Mouse (Mus musculus): ENCODE measurements around the gene Cdh4.

Gene Cdh4

DNA sequence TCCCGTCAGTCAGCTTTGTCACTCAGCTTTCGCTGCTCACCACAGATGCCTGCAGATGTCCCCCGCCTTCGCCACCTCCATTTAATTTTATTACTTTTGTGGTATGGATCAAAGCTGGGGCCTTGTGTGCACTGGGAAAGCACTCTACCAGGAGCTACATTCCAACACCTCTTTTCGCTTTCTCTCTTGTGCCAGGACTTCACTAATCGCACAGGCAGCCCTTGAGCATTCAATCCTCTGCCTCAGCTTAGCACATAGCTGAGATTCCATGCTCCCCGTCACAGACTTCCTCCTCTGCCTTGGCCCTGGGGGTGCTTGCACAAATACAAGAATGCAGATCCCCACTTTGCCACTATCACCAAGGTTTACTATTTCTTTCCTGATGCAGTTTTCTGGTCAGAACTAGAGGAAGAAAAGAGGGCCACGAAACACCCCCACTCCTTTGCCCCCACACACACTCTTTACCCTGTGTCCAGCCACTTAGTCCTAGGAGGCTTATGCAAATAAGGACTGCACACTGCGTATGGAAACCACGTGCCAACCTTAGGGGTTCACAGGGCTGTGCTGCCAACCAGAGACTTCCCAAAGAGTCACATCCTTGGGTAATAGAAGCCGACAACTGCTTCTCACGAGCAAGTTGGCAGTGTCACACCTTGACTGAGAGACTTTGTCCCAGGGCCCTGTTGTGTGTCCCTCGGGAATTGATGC, 350.3 kb downstream of the Cdh4 start:
- no peak for DNase-seq (ENCODE audit: low read depth)

DNA sequence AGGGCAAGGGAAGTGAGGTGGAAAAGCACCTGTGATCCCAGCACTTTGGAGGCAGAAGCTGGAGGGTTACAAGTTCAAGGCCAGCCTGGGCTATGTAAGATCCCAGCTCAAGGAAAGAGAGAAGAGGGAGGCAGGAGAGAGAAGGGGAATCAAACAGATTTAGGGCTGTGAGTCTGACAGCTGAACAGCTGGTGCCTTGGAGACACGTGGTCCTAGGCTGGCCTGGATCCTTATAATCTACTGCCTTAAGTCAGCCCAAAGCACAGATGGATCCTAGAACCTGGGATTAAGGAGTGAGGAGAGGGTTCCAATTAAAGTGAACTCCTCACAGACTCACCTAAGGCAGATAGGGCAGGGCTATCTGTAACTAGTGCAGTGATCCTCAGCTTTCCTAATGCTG, 352.1 kb downstream of the Cdh4 start:
- DNase-seq (ENCODE audit: low read depth): no peak

DNA sequence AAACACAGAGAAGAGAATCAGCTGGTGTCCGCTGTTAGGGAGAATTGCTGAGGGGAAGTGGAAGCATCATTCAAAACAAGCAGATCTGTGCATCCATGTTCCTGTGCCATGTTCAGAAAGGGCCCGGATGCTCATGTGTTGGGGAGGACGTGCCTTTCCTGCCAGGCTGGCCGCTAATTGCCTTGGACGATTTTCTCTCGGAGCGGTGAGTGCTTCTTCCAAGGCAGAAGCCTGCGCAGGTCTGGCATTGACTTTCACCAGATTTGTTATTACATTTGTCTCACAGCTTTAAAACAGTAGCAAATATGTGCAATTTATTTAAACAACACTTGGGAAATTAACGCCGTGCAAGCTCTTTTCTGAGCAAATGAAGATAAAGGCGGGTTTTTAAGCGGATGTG, 353.2 kb downstream of the Cdh4 start:
- no peak for DNase-seq (ENCODE audit: low read depth)

DNA sequence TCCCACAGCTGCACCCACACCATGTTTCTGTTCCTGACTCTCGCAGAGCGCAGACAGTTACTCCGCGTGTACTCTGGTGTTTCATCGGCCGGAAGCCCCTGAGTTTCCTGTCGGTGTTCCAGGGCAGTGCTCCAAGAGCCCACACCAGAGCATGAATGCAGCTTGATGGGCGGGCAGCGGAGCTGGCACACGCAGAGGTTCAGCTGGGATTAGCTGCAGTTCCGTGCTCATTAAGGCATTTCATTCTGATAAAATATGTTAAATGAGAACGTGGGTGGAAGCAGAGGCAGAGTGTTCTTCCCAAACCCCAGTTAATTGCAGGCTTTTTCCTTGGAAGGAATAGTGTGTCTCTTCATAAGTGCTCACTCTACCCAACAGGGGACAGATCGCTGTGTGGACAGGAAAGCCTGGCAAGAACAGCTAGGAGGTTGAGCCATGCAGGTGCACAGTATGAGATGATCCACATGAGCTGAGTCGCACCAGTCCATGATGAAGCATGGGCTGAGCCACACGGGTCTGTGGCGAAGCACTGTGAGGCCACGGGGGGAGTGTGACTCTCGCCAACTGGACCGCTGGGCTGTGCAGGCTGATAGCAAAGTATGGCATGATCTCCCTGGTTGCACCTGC, 357.8 kb downstream of the Cdh4 start:
- no peak for DNase-seq (ENCODE audit: low read depth)

DNA sequence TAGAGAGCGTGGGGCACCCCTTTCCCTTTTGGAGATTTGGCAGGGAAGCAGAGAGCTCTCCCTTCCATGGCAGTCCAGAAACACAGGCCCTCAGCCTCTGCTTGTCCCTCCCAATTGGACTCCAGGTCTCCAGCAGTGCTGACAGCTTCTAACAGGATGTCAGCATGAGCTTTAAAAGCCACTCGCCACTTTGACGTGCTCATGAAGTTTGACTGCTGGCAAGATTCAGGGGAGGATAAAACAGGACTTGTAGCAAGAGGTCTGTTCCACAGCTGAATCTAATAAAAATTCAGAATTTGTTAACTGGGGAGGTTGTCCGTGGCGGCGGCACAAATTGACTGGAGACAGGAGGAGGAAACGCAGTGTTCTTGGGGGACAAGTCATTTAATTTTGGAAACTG, 358.8 kb downstream of the Cdh4 start:
- no peak for DNase-seq (ENCODE audit: low read depth)

DNA sequence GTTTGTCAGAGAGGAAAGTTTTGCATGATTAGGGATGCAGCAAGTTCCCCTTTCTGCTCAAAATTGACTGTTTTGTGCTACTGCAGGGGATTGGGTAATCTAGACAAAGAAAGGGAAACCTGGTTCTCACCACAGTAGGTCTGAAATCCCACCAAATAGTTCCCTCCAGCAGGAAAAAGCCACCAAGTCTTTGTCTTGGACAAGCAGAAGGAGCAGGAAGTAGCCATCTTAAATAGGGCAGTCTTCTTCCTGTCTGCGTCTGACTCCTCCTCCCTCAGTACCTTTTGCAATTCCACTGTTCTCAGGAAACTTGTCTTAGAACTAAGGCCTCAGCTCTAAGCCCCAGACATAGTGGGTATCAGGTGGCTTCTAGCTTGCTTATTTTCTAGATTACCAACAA, 360.2 kb downstream of the Cdh4 start:
- DNase-seq (ENCODE audit: low read depth): no peak

DNA sequence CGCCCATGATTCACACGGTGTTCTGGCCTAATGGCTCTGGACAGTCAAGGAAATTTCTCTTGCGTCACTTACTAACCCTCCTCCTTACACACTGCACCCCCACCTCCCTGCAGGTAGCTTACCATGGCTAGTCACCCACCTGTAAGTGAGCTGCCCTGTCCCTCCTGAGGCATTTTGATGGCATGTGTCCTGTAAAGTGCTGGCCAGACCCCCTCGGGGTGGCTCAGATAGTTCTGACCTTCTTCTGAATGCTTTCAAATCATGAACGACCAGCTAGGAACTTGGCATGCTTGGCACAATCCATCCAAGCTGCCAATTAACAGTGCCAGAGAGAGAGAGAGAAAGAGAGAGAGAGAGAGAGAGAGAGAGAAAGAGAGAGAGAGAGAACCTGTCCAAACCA, 368.9 kb downstream of the Cdh4 start:
- DNase-seq (ENCODE audit: low read depth): no peak

DNA sequence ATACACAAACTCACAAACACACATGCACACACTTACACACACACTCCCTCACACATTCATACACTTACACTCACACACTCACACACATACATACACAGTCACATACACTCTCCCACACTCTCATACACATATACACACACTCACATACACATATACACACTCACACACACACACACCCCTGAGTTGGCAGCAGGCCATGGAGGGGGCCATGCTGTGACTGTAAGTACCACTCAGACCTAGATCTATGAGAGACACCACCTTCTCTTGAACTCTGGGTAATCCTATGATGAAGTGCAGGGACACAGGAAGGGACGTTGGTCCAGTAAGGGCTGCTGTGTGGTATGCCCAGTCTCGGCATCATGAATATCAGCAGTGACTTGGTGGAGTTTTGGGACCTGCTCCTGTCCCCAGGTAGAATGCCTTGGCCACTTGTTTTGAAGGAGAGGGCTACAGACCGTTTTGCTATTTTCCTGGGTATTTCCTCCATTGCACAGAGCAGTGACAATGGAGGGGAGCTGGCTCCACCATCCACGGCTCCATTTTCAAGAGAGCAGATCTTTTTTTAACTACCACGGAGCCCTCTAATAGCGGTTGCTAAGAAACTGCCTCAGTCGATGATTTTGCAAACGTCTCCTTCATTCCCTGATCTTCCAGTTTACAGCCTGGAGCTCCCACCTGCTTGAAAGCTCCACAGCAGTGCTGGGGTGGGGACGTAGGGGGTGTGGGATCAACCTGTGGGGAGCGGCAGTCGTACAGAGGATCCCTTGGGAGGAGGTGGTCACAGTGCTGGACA, 371.0 kb downstream of the Cdh4 start:
- no peak for DNase-seq (ENCODE audit: low read depth)

DNA sequence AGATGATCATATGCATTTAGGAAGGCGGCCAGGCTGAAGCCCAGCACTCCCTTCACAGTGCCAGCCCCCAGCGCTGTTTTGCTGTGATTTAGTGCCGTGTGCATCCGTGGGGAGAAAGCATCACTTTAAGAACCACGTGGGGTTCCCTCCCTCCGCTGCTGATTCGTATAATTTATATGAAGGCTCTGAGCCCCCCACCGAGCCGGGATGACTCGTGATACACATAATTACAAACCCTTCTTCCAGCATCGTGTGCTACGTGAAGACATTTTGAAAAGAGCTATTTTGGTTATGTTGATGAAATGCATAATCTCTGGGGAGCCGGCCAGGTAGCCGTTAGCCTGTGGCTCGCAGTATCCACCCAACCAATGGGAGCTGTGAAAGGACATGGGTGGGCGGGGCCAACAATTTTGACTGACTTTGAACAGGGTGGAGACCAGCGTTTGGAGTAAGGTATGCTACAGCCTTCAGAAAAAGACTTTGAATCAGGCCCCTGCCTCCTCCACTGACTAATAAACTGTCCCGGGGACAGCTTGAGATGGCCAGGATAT, 382.6 kb downstream of the Cdh4 start:
- DNase-seq (ENCODE audit: low read depth): no peak

DNA sequence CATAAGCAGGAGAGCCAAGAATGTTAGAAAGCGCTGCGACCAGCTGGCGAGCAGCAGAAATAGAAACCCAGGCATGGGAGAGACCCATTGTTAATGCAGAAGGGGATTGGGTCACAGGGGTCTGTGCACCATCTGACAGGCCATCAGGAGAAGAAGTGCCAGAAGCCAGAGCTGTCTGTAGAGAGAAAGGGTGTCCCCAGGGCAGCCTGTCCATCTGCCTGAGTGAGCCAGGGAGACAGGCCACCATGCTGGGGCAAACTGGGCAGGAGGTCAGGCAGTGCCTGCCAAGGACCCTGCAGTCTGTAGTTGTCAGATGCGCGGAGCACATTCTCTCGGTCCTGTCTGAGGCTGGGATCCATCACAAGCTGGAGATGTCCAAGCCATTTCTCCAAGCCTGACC, 386.7 kb downstream of the Cdh4 start:
- DNase-seq (ENCODE audit: low read depth): no peak

DNA sequence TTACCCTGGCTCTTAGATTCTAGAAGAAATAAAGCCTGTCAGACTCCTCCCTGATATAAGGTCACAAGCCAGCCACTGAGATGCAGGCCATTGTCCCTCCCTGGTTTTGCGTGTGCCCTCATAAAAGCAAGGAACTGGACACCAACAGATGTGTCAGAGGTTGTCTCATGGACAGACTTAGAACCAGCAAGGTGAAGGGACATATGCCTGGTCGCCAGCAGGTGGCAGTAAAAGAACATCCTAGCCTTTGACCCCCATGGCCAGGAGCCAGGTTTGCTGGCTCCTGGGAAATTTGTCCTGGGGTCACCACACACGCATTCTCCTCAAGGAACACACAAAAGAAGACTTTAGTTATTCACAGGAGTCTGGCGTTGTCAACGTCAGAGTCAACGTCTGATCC, 387.7 kb downstream of the Cdh4 start:
- DNase-seq (ENCODE audit: low read depth): peak; percentile 5

DNA sequence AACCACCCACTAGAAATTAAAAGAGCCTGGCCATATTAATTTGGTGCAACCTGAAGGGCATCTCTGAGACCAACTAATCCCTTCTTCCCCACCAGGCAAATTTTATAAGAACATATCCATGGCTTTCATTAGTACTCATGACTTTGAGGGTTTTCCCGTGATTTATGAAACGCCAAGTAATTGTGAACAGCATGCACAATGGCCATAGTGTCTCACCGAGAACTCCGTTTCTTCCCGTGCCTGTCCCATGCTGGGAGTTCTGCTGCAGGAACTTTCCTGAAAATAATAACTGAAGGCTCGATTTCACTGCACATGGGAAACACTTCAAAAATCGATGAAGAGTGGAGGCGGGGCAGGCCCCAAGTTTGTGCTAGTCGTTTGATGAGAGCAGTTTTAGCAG, 392.7 kb downstream of the Cdh4 start:
- no peak for DNase-seq (ENCODE audit: low read depth)

DNA sequence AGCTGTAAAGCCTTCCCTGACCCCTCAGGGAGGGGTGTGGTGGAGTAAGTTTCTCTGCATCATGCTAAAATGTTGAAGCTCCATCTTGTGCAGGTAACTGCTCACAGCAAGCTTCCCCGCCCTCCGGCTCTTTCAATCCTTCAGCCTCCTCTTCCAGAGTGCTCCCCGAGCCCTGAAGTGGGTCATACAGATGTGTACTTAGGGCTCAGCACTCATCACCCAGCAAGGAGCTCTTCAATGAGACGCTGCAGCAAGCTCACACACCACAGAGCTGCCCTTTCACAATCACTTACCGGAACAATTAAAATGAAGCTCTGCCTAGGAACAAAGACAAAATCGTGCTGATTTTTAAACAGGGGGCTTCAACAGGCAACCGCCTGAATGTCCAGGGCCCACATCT, 393.3 kb downstream of the Cdh4 start:
- DNase-seq (ENCODE audit: low read depth): no peak

DNA sequence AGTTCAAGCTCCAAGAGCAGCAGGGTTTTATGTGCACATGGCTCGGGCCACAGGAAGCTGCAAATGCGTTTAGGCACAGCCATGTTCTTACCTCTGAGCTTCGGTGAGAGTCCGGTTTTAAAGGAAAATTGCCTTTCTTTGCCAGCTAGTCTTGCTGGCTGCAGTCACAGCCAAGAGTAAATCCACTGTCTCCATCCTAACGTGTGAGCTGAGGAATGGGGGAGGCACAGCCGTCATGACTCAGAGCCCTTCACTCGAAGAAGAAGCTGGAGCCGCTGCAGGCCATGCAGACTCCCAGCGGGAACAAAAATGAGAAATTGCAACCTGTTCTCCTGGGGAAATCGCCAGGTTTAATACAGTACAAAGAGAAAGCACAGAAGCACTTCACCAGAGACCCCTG, 395.0 kb downstream of the Cdh4 start:
- no peak for DNase-seq (ENCODE audit: low read depth)

DNA sequence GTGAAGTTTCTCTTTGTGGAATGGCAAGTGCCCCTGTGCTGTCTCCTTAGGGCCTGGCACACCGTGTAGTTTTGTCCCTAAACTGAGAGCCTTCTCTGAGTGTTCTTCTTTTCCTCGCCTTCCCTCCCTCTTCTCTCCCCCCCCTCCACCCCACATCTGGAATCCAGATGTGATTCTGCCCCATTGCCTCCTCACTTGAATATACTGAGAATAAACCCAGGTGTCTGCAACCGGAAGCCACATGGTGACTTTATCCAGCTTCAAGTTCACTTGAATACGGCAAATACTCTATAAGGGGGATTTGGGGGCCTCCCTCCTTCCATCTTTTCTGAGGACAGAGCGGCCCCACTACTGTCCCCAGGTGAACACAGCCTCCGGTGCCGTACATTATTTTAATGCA, 395.8 kb downstream of the Cdh4 start:
- no peak for DNase-seq (ENCODE audit: low read depth)

DNA sequence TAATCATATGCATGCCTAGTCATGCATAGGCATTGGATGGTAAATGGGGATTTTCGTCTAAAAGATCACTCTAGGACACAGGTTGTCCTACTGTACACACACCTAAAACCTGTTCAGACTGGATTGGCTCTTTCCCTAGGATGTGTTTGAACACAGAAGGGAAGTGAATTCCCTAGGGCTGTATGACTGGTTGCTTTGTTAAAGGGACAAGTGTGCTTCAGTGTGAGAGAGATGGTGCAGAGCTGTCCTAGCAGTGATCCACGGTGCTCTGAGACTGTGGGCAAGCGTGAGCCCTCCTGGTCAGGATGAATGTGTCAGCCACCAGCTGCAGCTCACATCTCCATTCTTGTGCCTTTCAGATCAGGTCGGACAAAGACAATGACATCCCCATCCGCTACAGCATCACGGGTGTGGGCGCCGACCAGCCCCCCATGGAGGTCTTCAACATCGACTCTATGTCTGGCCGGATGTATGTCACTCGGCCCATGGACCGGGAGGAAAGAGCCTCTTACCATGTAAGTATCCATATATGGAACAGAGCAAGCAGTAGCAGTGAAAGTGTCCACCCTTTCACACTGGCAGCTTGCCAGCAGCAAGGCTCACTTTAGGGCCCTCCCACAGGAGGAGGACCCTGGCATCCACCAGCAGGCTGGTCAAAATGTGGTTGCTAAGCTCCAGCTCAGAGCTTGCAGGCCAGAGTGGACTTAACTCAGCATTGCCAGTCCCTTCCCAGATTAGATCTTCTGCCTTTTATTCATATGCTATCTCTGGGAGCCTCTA, 400.6 kb downstream of the Cdh4 start:
- no peak for DNase-seq (ENCODE audit: low read depth)

DNA sequence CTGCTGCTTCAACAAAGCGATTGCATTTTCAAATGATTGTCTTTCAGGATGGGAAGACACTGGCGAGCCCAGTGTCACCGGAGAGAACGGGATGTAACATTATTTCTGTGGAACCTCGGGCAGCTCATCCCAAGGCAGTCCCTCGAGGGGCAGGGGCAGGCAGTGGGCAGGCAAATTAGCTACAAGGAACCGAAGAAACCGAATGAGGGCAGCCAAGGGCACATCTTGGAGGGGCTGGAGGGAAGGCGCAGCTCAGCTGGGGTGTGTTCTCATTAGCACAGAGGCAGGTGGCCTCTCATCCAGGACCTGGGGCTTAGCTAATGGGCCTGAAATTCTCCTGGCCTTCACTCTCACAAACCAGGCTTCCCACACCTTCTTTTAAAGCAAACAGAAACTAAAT, 407.5 kb downstream of the Cdh4 start:
- DNase-seq (ENCODE audit: low read depth): no peak

DNA sequence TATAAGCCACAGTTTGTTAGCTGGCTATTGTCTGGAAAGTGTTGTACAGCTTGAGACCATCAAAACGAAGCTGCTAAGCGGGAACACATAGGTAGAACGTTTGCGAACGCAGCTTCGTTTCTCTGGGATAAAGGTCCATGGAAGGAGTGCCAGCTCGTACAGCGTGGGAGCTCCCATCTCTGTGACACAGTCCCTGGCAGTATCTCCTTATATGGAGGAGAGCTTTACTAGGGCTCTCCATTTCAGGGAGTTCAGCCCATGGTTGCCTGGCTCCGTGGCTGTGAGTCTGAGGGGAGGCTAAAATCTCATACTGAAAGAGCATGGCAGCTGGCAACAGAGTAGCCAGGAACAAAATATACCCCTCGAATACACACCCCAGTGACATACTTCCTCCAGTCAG, 409.9 kb downstream of the Cdh4 start:
- DNase-seq (ENCODE audit: low read depth): no peak

DNA sequence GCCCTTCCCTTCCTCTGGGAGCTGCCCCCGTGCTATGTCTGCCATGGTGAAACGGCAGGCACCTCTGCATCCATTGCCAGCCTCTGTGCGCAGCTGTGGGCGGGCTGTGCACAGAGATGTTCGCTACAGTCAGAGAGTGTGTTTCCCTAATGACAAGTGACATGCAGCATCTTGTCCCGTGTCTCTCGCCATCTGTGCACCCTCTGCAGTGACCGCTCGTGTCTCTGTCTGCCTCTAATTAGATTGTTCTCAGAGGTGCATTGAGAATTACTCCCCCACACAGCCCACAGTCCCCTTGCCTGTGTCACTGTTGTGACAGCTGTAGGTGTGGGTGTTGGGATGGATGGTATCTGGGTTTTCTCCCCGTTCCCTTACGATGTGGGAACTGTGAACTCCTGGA, 410.6 kb downstream of the Cdh4 start:
- no peak for DNase-seq (ENCODE audit: low read depth)

DNA sequence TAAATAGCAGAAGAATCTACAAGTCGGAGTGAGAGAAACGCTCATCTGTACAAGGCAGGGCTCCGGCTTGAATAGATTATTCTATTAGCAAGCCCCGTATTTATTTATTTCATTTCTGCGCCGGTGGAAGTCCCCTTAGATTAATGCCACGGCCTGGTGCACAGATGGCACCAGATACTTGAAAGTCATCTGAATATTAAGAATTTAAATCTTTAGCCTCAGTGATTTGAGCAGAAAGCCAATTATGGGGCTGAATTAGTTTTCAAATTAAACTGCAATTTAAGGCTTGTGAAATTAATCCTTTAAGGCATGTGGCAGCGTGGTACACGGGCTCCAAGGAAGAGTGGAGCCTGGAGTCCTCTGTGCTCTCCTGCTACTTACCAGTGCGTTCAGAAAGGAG, 411.7 kb downstream of the Cdh4 start:
- no peak for DNase-seq (ENCODE audit: low read depth)

DNA sequence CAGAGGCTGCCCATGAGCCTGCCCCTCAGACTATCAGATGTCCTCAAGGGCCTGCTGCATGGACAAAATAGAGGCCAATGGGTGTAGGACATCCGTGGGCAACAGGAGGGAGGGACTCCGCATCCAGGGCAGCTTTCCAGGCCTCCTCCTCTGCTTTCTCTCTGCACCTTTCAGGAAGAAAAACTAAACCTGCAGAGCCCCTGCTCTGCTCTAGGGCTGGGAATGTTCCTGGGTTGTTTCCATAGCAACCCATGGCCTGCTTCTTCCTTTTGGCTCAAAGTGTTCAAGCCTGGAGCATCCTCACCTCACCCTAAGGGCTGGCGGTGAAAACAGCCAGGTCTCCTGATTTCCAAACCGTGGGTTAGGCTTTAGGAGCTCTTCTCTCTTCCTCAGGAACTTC, 414.9 kb downstream of the Cdh4 start:
- no peak for DNase-seq (ENCODE audit: low read depth)

DNA sequence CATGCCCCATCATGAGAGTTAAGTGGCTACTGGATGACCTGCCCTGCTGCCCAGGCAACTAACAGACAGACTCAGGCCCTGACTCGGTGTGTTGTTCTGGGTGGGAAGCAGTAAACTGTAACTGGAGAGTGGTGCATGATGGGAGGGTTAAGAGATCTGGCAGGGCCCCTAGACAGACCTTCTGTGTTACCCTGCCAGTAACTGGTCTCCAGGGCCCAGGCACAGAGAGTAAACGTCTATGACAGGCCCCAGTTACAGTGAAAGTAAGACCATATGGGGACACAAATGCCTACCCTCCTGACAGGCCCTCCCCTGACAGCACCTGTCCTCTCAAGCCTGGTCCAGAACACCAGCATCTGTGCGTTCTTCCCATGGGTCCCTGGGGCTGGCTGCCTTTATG, 420.4 kb downstream of the Cdh4 start:
- no peak for DNase-seq (ENCODE audit: low read depth)
